Mouse (Mus musculus) adrenal gland, postnatal 36 days (tissue): ENCODE measurements around the gene Nfia. TPM values are rescaled to one million over a fixed set of nuclear protein-coding genes. Genes with fewer than 3 reads are reported as not detected.

Source experiments
- DNase-seq, 2 experiments: peaks; one replicate each; pipeline ENCODE4 v3.0.0; 2021; ENCODE audit warnings: mixed read lengths in 1 of 2
- total RNA-seq, 2 experiments: library from RNA; stranded (reverse); gene quantifications; 2 replicates each; pipeline ENCODE4 v1.2.3; 2021

The Nfia gene
- total RNA-seq, 2 experiments from 2014 or later = 124 to 204 TPM

DNA sequence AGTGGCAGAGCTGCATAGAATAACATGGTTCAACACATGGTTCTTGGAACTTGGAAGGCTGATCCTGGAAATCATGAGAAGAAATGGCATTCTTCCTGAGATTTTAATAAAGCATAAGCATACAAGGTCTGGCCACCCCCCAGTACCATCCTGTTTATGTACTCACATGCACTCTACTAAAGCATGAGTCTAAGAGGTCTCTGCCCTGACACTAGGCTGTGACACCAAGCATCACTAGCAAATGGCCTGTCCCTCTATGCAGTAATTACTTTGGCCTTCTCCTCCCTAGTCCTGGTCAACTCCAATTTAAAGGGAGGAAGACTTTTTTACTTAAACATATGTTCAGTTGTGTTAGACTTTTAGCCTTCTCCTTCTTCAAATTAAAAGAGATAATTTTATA is 285.6 kb downstream of the Nfia start:
- no peak for DNase-seq

- peak in 1 of 2 experiments; percentile 24 for DNase-seq
Observed at GRCm38 (mm10) chr4:98060601-98061000, 288.1 kb downstream of the Nfia start.

DNA sequence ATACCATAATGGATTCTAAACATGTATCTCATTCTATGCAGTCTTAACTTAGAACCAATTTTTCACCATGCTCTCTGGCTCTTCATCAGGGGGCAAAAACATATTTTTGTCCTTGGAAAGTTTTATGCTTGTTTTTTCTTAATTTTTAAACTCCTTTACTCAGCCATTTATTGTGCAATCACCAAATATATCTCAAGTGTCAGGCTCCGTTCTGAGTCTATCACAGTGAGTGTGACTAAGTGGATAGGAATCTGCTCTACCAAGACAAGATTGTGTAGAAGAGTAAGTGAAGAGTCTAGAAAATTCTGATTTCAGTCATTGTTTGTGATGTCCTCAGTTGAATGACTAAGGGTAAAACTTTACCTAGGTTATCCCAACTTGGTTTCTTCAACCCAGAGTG is 288.6 kb downstream of the Nfia start:
- no peak for DNase-seq

- DNase-seq = no peak
Observed at GRCm38 (mm10) chr4:98063280-98063679, 290.7 kb downstream of the Nfia start.

DNA sequence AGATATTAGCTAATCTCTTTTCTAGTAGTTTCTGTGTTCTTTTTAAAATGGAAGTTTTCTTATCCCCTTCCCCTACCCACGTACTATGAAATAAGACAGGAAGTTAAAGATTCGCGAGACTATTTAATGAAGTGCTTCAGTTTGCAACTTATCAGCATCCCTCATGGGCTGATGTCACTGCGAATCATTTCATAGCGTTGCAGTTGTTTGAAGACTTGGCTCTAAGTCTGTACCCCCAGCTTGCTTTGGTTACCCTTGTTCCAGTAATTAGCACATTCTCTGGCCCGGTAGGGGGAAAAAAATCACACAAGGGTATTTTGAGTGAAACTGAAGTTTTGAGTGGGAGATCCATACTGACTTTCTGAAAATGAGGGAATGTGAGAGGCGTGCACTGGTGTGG is 303.6 kb downstream of the Nfia start:
- DNase-seq = no peak

DNA sequence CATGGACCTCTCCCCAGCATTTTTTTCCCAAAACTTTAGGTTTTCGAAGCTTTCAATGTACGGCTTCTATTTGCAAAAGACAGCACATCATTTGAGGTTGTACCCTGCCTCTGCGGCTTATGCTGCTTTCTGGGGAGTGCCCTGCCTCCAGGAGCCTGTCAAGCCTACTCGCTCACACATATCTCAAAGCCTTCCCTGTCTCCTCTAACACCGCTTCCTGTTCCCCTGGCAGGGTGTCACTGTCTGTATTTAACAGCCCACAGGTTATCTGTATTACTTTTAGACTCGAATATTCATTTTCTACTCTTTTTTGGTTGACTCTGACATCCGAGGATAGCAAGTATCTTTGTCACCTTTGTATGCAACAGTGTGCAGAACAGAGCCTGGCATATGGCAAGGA is 304.1 kb downstream of the Nfia start:
- no peak for DNase-seq

- no peak for DNase-seq
Observed at GRCm38 (mm10) chr4:98080586-98080985, 308.1 kb downstream of the Nfia start.

DNA sequence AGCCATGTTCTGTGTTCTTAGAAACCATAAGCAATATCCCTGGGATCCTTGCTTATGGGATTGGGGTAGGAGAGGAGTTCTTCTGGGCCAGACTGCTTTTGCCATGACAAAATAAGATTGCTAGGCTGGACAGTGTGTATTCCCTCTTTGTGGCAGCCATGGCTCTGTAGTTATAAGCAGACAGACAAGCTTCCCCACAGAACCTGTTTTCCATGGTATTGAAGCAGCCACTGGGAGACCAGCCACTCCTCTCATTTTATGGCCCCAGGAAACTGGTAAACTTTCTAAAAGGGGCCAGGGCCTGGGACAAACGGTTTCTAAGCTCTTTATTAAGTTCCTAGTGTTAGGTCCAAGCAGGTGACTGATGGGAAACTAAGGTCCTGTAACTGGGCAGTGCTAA is 309.4 kb downstream of the Nfia start:
- DNase-seq = no peak

GRCm38 (mm10) chr4:98082512-98082911 is 310.0 kb downstream of the Nfia start:
- no peak for DNase-seq

GRCm38 (mm10) chr4:98085060-98085459 is 312.5 kb downstream of the Nfia start:
- no peak for DNase-seq

- peak in 1 of 2 experiments; percentile 23 for DNase-seq
Observed at GRCm38 (mm10) chr4:98086976-98087375, 314.4 kb downstream of the Nfia start.

DNA sequence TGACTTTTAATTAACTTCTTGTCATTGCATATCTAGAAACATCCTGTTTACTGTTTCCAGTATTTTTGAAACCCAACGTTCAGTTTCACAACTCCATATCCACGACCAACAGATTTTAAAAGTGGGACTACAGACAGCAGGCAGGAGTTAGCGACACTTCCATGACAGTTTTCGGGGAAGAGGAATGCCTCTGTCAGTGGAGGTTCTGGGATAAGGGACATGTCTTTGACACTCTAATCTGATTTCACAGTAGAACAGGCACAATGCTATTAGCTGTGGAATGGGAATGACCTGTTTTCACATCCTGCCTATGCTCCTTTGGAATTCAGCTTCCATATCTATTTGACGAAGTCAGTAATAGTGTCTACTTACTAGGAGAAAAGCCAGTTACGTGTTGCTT is 317.5 kb downstream of the Nfia start:
- DNase-seq = no peak

DNA sequence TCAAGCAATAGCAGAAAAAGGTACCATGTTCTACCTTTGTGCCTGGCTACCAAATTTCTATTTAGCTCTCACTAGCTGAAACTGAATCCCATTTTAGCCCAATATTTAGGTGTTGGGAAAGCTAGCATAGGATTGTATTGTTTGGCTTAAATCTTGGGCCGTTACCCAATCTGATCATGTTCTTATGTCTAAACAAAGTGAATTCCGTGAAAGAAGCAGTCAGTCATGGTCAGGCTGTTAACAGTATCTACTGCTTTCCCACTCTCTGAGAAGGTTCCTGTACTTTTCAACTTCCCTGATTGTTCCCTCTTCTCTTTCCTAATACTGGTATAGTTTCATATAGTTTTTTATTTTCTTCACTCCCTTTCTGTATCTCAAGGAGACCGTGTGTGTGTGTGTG is 318.1 kb downstream of the Nfia start:
- no peak for DNase-seq

GRCm38 (mm10) chr4:98091368-98091827 is 318.9 kb downstream of the Nfia start:
- peak; percentile 67 to 75 for DNase-seq

GRCm38 (mm10) chr4:98091901-98092472 is 319.5 kb downstream of the Nfia start:
- no peak for DNase-seq

- no peak for DNase-seq
Observed at GRCm38 (mm10) chr4:98094112-98094805, 321.7 kb downstream of the Nfia start.

- peak in 1 of 2 experiments; percentile 40 for DNase-seq
Observed at GRCm38 (mm10) chr4:98095060-98095459, 322.5 kb downstream of the Nfia start.

DNA sequence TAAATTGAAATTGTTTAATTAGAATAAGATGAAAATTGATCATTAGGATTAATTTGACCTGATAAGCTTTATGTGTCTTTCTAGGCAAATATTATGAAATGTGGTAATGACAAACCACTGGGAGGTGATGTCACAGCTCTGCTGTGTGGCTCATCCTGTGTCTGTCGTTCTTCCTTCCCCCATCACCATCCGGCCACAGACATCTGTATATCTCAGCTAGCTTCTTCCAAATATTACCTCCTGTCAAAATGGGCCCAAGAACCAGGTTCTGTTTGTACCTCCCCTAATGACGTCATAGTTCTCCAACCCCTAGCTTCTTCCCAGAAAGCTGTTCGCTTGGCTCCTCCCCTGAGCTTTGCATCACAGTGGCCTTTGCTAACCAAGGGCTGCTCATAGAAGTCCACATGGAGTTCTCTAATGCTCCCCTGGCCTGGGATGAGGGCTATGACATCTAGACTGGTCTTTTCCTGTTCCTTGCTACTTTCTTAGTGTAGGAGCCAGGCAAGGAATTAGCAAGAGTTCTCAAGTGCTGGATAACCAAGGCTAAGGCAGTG is 324.6 kb downstream of the Nfia start:
- no peak for DNase-seq

DNA sequence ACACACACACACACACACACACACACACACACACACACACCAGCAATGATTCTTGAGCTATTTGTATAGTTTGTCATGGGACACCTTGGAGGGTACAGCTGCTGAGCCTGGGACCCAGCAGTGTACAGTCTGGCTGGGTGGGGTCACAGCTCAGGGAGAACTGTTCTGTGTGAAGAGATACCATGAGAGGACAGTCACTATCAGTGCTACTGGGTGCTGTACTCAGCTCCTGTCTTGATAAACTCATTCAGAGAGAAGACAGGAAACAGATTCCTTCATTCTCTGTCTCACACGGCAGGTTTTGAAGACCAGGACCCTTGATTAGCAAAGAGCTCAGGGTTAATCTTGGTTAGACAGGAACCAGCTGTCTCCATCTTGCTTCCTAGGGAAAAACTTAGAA is 326.1 kb downstream of the Nfia start:
- DNase-seq = no peak

DNA sequence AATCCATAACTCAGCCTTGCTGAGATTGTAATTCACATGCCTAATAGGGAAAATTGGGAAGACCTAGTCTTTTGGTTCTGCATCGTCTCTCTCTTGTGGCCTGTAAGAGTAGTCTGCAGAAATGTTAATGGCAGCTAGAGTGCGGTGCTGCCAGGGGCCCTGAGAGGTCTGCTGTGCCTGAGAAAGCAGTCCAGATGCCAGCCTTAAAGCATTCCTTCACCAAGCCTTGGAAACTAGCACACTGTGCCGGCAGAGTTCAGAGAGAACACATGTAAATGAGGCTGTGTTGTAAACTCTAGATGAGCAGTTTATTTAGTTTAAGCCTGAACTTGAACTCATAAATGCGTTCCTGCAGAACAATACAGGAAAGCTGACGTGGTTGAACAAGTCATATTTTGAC is 326.9 kb downstream of the Nfia start:
- DNase-seq = no peak

GRCm38 (mm10) chr4:98101153-98102096 is 328.9 kb downstream of the Nfia start:
- DNase-seq = peak in 1 of 2 experiments; percentile 38

DNA sequence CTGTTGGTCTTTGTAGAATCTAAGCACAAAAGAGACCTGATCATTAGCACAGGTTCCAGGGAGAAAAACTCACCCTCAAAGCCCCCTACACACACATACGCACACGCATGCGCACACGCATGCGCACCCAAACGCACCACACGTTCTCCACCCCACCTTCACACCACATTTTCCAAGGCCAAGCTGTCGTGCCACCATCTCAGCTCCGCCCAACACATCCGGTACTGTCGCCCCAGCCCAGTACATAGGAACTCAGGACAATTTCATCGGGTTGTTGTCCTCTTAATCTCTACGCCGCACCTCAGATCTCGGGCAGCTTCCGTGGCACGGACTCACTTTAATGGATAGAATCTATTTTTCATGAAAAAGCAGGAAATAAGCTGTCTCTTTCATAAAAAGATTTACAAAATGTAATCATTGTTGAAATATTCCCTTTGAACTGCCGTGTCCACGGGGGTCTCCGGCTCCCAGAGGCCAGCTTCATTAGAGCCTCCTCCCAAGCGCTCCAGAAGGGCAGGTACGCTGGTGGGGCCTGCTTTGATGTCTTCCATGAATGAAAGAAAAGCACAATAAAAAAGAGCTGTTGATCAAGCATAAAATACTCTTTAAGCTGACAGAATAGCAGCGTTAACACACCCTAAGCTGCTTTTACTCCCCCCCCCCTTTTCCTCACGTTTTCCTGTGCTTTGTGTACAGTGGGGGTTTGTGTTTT is 330.2 kb downstream of the Nfia start:
- DNase-seq = no peak
